Mouse (Mus musculus) erythroid progenitor cell, adult 5-6 weeks (primary cell): ENCODE data around the gene Nr5a1. TPM values are rescaled to one million over a fixed set of nuclear protein-coding genes. Genes with fewer than 3 reads are reported as not detected.

Experiments used
- ATAC-seq: replicated peaks from 2 replicates; pipeline ENCODE4 v1.8.0; 2016; ENCODE audit warnings: moderate number of reproducible peaks, mild to moderate bottlenecking, moderate TSS enrichment, inconsistent platforms; ENCODE audit not compliant: poor library complexity, low FRiP score, severe bottlenecking
- total RNA-seq, 2 experiments: library from RNA; stranded (forward) in 1 of 2; stranded (reverse) in 1 of 2; fragments of 150-400 nt in 1 of 2; fragments of 186-747, 209-891 nt in 1 of 2; gene quantifications; 2 replicates each; pipeline versions ENCODE4 v1.2.3 to v1.2.4; 2015 to 2017; ENCODE audit warnings: low replicate concordance in 2 of 2

Nr5a1 gene
- total RNA-seq, 2 experiments from 2014 or later = not detected

DNA sequence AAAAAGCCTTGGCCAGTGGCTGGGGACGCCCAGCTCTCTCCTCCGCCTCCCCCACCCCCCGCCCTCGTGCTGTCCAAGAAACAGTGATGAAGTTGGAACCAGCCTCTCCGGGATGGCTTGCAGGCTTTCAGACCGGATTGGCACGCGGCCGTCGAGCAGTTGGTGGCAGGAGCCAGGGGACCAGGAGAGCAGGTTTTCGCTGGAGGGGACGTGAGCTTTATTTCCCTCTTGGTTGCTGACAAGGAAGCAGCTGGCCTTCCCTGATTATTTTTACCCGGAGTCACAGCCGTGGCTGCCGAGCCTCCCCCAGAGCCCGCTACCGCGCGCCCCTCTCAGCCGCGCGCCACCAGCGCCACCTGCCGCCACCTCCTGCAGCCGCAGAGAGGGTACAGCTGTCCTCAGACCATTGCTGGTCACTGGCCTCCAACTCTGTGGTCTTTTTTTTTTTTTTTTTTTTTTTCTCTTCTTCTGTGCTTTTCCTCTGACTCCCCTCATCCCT is 56.0 kb downstream of the Nr5a1 start:
- no peak for ATAC-seq

DNA sequence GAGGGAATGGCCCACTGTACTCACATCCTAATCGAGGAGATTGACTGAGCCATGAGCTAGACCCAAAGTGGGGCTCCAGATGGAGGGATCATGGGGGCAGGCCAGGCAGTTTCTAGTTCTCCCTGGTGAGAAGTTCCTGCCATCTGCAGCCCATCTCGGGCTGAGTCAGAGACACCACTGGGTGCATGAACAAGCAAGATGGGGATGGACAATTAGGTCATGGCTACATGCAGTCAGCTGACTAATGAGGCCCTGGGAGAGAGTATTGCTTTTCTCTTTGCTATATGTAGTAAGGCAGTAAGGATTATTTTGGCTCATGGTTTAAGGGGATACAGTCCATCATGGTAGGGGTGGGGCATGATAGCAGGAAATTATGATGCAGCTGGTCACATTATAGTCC is 60.6 kb downstream of the Nr5a1 start:
- ATAC-seq = no peak

- no peak for ATAC-seq
Observed at GRCm38 (mm10) chr2:38653293-38653619, 61.1 kb downstream of the Nr5a1 start.

- no peak for ATAC-seq
Observed at GRCm38 (mm10) chr2:38652565-38653292, 61.6 kb downstream of the Nr5a1 start.

DNA sequence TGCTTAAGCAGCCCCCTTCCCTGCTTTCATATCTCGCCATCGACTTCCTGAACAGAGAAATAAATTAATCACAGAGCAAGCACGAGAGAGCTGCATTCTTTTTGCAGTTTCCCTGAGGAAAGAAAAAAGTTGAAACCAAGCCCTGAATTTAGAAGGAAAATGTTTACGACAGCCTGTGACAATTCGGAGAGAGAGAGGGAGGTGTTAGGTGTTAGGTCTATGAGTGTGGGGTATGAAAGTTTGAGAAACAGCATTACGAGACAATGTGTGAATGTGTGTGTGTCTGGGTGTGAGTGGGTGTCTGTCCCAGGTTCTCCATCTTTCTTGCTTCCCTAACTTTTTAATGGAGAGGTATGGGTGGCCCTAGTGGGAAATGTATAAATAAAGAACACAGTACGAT is 62.2 kb downstream of the Nr5a1 start:
- ATAC-seq = no peak

GRCm38 (mm10) chr2:38650340-38650739 is 64.0 kb downstream of the Nr5a1 start:
- ATAC-seq = no peak

GRCm38 (mm10) chr2:38647661-38648060 is 66.7 kb downstream of the Nr5a1 start:
- ATAC-seq = no peak

GRCm38 (mm10) chr2:38647201-38647606 is 67.1 kb downstream of the Nr5a1 start:
- no peak for ATAC-seq

- ATAC-seq = no peak
Observed at GRCm38 (mm10) chr2:38645936-38646335, 68.4 kb downstream of the Nr5a1 start.

DNA sequence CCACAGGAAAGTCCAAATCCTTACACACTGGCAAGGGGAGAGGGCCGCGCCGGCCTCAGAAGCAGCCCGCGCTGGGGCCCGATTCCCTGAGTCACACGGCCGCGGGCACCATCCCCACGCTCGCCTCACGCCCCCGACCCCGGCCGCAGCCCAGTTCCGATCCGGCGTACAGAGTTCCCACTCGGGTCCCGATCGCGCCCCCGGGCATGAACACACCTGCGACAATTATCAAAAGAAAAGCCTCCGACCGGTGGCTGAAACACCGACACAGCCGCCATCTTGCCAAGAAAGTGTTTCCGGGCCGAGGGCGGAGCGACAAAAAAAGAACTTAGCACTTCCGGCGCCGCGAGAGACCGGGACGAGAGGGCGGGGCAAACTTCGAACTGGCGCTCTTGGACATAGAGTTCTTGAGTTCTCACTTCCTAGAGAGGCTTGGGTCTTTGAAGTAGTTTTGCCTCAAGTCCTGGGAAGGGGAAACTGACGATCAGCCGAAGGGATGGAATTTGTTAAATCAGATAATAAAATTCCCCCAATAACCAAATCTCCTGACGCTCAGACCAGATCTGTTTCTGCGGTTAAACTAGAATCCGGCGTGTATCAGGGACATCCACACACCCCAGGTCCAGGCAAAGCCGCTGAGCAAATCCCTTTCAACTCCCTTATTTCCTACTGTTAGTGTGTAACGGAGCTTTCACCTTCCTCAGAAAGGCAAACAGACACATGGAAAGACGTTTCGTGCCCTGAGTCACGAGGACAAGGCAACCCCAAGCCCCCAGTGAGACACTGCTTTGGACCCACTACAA is 70.5 kb downstream of the Nr5a1 start, which contains the start of gene Psmb7:
Psmb7 (minus strand) TSS at position 463 of the 803 bp plus-strand sequence.
- peak; percentile 97 for ATAC-seq

Other genes starting within 250 kb of the Nr5a1 start
- 0.42 and 1.4 TPM in 2 replicates for gene Nek6, start 202.9 kb downstream of the Nr5a1 start, total RNA-seq (2015; ENCODE audit: low replicate concordance)
- 0.90 and 1.2 TPM in 2 replicates for gene Nek6, start 202.9 kb downstream of the Nr5a1 start, total RNA-seq (2017; ENCODE audit: low replicate concordance)
- gene Psmb7, start 70.5 kb downstream of the Nr5a1 start, total RNA-seq (2015; ENCODE audit: low replicate concordance) = 76.3 and 132 TPM in 2 replicates
- gene Psmb7, start 70.5 kb downstream of the Nr5a1 start, total RNA-seq (2017; ENCODE audit: low replicate concordance) = 102 and 108 TPM in 2 replicates
- 0.84 TPM in 1 of 2 replicates, not detected in the other for gene Nr6a1, start 213.1 kb upstream of the Nr5a1 start, total RNA-seq (2015; ENCODE audit: low replicate concordance)
- 0.13 TPM in 1 of 2 replicates, not detected in the other for gene Nr6a1, start 213.1 kb upstream of the Nr5a1 start, total RNA-seq (2017; ENCODE audit: low replicate concordance)
- 1.8 TPM in 1 of 2 replicates, not detected in the other for gene Olfml2a, start 217.4 kb upstream of the Nr5a1 start, total RNA-seq (2015; ENCODE audit: low replicate concordance)
- not detected in 2 replicates for gene Olfml2a, start 217.4 kb upstream of the Nr5a1 start, total RNA-seq (2017; ENCODE audit: low replicate concordance)